Mouse (Mus musculus): Measurements from ENCODE around the gene Dnmt3c.

DNA sequence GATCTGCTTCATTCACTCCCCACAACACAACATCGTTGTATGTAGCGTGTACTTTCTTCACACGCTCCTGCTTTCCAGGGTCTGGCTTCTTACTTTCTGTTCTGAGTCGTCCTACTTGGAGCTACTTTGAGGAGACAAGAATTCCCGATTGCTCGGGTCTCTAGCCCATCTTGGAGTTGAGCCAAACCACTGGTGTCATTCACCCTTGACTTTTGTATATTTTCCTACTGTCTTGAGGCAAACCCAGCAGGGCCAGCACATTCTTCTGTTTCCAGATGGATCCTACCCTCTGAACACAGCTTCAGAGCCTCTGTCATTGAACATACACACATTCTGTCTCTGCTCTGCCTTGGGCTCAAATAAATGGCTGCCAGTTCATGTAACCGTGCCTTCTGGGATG lies 31.1 kb upstream of the Dnmt3c start:
- TF ChIP-seq POLR2A (IDR thresholded peaks at IDR 0.05; ENCODE audit: low read depth, low read length) = no peak
- TF ChIP-seq CTCF (conservative IDR thresholded peaks at IDR 0.05; ENCODE audit: insufficient read depth, insufficient read length, low read depth, low read length) = no peak
